Mouse (Mus musculus): Measurements from ENCODE around the gene Armc12.

DNA sequence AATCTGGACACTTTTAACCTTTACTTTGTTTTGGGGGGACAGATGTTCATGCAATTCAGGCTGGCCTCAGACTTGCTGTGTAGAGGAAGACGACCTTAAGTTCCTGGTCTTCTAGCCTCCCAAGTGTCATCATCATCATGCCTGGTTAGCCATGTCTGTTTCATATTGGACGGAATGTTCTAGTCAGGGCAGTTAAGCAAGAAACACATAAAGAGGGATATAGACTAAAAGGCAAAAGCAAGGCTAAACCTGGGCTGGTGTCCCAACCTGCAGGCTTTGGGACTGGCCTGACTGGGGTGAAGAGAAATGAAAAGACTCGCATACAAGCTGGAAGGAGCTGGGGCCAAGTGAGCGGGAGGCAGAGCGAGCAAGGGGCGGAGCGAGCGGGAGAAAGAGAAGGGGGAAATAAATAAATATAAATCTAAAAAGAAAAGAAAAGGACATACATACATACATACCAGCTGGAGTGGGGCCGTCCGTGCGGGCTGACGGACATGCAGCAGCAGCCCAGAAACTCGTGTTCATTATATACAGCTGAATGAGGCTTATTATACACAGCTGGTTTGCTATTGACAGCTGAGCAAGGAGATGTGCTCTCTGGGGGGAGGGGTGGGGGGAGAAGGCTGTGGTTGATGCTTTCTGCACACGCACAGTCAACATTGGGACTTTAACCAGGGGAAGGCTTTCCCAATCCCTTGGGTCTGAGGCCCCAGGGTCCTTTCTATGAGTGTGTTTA is 39.4 kb upstream of the Armc12 start:
- TF ChIP-seq POLR2A (IDR thresholded peaks at IDR 0.05; ENCODE audit: insufficient read depth, low read length) (no peak), CTCF (IDR thresholded peaks at IDR 0.05; ENCODE audit: low read depth, low read length) (no peak)
